Mouse (Mus musculus) ES-CJ7 (cell line): ENCODE results near the gene Fip1l1.

Experiments used
- DNase-seq: peaks from one replicate; pipeline ENCODE4 v3.0.0; 2011; ENCODE audit warnings: low read depth, low spot score

Gene Fip1l1

GRCm38 (mm10) chr5:74613491-74614151, 78.4 kb downstream of the Fip1l1 start:
- no peak for DNase-seq

- DNase-seq = no peak
These were observed 82.7 kb downstream of the Fip1l1 start for GRCm38 (mm10) chr5:74617816-74618572.

- no peak for DNase-seq
These were observed 83.4 kb downstream of the Fip1l1 start for GRCm38 (mm10) chr5:74618573-74619059.

- DNase-seq = no peak
These were observed 86.6 kb downstream of the Fip1l1 start for GRCm38 (mm10) chr5:74621691-74622470.

DNA sequence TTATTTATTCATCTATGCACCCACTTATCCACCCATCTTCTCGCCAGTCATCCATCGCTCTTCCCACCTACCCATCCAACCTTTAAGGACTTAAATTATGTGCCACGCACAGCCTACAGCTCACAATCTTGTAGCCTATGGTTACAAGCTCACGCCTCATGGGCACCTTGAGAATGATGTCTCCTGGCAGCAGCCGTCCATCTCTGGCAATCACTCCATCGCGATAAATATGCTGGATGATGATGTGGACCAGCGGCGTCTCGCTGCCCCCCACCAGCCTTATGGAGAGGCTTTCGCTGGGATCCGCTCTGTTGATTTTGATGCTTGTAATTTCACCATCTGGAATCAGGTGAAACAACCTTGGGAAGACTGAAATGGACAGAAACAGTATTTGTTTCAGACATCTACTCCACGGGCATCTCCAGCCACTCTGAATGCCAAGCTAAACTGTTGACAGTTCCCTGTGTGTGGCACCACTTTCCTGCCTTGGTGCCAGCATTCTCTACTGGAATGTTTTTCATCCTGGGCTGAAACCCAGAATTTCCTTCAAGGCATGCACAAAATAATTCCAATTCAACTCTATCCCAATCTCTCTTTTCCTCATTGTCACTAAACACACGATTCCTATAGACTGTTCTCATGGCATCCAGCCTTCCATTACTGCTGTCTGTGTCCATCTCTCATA, 88.2 kb downstream of the Fip1l1 start:
- no peak for DNase-seq

DNA sequence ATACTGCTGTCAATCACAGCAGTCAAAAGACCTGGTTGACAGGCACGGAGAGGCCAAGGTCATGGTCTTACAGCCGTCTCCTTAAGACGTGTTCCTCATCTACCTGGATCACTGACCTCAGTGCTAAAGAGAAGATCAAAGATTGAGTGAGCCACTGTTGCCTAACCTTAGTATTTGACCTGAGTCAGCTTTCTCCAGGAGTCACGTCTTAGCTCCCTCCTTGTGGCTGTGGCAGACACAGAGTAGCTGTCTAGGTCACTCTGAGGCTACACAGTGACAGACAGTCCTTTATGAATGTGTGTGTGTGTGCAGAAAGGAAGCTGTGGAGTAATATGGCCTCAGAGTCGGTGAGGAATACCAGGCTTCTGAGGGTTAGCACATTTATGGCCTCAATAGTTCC, 89.1 kb downstream of the Fip1l1 start:
- no peak for DNase-seq

GRCm38 (mm10) chr5:74628001-74628400, 92.8 kb downstream of the Fip1l1 start:
- no peak for DNase-seq

- DNase-seq = no peak
These were observed 97.3 kb downstream of the Fip1l1 start for GRCm38 (mm10) chr5:74632369-74633114.

DNA sequence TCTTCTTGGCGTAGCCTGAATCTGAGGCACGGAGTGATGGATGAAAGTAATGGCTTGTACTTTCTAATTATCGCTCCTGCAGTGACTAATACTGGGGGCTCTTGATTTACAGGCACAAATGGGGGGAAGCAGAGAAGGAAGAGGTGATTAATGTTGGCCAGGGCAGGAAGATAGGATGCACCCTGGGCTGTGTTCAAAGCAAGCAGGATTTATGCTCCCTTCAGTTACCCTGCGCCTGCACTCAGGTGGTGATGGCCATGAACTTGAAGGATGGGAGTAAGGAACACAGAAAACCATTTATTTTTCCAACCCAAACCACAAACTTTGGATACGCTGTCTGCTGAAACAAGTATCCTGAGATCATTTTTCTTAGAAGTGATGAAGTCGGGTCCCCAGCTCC, 98.2 kb downstream of the Fip1l1 start:
- DNase-seq = no peak

DNA sequence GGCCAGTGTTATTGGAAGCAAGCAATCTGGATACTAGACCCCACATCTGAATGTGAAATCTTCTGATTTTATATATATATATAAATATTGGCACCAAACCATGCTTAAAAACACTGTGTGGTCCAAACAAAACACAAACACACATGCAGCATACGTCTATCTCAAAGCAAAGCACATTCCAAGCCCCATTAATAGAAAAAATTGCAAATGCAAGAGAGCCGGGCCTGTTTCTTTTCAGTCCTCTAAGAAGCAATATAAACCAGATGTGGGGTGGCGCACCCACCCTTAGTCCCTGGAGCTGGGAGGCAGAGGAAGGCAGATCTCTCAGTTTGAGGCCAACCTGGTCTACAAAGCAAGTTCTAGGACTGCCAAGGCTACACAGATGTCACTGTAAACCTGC, 99.1 kb downstream of the Fip1l1 start:
- no peak for DNase-seq

DNA sequence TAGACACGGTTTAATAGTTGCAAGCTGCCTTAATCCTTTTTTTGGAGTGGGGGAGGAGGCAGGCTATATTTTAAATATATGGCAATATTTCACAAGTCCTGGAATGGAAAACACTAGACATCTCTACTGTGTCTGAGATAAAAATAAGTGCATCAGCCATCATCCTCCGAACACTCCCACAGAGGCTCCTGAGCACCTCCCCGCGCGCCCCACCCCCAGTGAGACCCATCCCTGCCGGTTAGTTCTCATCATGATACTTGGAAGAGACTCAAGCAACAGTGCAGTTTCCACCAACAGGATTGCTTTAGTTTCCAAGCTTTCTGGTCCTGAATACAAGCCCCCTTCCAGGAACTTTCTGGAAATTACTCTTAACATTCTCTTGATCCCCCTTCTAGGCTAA, 104.3 kb downstream of the Fip1l1 start:
- no peak for DNase-seq

- no peak for DNase-seq
These were observed 105.3 kb downstream of the Fip1l1 start for GRCm38 (mm10) chr5:74640504-74640903.

GRCm38 (mm10) chr5:74641000-74641399, 105.8 kb downstream of the Fip1l1 start:
- peak; percentile 39 for DNase-seq

DNA sequence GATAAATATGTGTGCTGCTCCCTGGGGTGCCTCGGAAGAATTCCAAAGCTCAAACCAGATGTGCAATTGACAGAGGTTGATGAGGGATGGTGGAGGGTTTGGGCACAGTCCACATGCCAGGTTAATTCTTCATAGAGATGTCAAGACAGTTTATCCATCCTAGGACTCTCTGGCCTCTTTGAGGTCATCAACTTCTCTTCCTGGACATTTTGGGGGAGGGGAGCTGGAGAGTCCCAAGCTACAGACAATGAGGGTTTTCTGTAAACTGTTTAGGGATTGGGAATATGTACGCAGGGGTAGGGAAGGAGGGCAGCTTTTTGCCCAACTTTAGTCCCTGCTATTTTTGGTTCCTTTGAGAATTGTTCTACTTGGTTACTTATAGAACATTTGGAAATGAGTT, 107.0 kb downstream of the Fip1l1 start:
- no peak for DNase-seq

DNA sequence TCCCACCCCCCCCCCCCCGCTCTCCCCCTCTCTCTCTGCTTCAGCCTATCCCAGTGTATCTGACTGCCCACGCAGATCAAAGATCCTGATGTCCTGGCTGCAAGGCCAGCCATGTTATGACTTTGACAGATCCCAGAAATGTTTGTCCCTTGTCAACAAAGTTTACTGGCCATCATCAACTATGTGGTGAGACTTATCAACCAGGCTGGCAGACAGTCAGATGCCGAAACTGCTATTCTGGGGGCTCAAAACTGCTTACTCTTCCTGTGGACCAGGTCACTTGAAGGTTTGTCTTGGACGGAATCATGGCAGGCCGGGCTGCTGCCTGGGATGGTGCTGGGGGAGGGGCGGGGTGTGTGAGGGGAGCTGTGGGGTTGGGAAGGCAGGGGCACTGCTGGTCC, 112.3 kb downstream of the Fip1l1 start:
- no peak for DNase-seq

GRCm38 (mm10) chr5:74648216-74648615, 113.0 kb downstream of the Fip1l1 start:
- DNase-seq = no peak
